Mouse (Mus musculus): Measurements from ENCODE around the gene Olfr167.
"Not testable (repeated sequence)": the region's sequence is repeated elsewhere in the genome, so short reads cannot be mapped to it uniquely, and the experiment has no call there.

GRCm38 (mm10) chr16:19552246-19552645, 30.2 kb upstream of the Olfr167 start:
- TF ChIP-seq POLR2AphosphoS5 (IDR thresholded peaks at IDR 0.05; ENCODE audit: borderline replicate concordance, low read depth, low read length); POLR2A (IDR thresholded peaks at IDR 0.05; ENCODE audit: control insufficient read depth in 1 of 2, insufficient read depth in 1 of 2, low read depth in 1 of 2, low read length in 2 of 2, poor library complexity in 1 of 2); BHLHE40 (IDR thresholded peaks at IDR 0.05; ENCODE audit: borderline replicate concordance, low read depth, low read length); ZKSCAN1 (IDR thresholded peaks at IDR 0.05; ENCODE audit: low read depth, low read length): not testable (repeated sequence)

Measured in MEL (cell line).